ENCODE assay signal across 12 mouse cellular contexts in genomic region chr10:21529098-21529749, GRCm38 (mm10).
DNase-seq lines count a peak whose midpoint lies in the region; TF ChIP-seq lines count a peak whose summit lies in the region.
"Had no signal": no experiment of that assay in that cellular context is flagged by ENCODE, and none has a peak within 500 bp of the region (broad histone marks: within the 10 kb centered on the region; RNA-seq: fewer than 3 reads in every experiment).

No protein-coding gene starts in this region.

- no peak for TF ChIP-seq POLR2A in MEL (IDR thresholded peaks at IDR 0.05; ENCODE audit: control insufficient read depth in 1 of 2, insufficient read depth in 1 of 2, low read depth in 1 of 2, low read length in 2 of 2, poor library complexity in 1 of 2)

- no peak; the same call in 1 of the 2 replicates for TF ChIP-seq RAD21 in MEL (IDR thresholded peaks at IDR 0.05; ENCODE audit: low read depth, low read length)

- no peak for TF ChIP-seq EP300 in MEL (IDR thresholded peaks at IDR 0.05; ENCODE audit: low read depth in 1 of 2, low read length in 2 of 2)

- H3K9ac ChIP-seq in MEL (ENCODE audit: control insufficient read depth, low read depth, low read length, poor library complexity, severe bottlenecking): no peak overlapping the region
- H3K9ac ChIP-seq: forebrain, embryonic 12.5 days had no signal

- TF ChIP-seq CTCF in left cerebral cortex, adult 2 months (IDR thresholded peaks at IDR 0.05): peak; percentile 33
- TF ChIP-seq CTCF in MEL (IDR thresholded peaks at IDR 0.05 in 2 of 3, conservative IDR thresholded peaks at IDR 0.05 in 1 of 3; ENCODE audit: control insufficient read depth in 1 of 3, insufficient read depth in 1 of 3, low read depth in 2 of 3, low read length in 3 of 3, poor library complexity in 1 of 3, severe bottlenecking in 1 of 3): peak in 1 of 3 experiments; percentile 15; a peak in 2 of 6 replicates

- no peak overlapping the region for H3K4me3 ChIP-seq in left cerebral cortex, adult 2 months
- no peak overlapping the region for H3K4me3 ChIP-seq in MEL (ENCODE audit: control insufficient read depth in 1 of 2, insufficient read depth in 1 of 2, low read depth in 2 of 2, low read length in 2 of 2)
- H3K4me3 ChIP-seq: forebrain, embryonic 12.5 days; limb, embryonic 10.5 days had no signal

- peaks cover 0 to 2% of the 10 kb centered on the region in 2 experiments; a peak in 1 of 4 replicates for H3K27me3 ChIP-seq in MEL (ENCODE audit: control insufficient read depth in 1 of 2, insufficient read depth in 2 of 2, low read length in 2 of 2)
- H3K27me3 ChIP-seq: forebrain, embryonic 12.5 days had no signal

- H3K9me3 ChIP-seq in MEL (replicated peaks; ENCODE audit: insufficient read depth, low read length): no peaks in the 10 kb centered on the region
- H3K9me3 ChIP-seq: forebrain, embryonic 12.5 days; limb, embryonic 10.5 days had no signal

- peaks cover 2 to 5% of the 10 kb centered on the region in 2 experiments; a peak in 2 of 4 replicates for H3K4me1 ChIP-seq in MEL (ENCODE audit: control insufficient read depth in 1 of 2, insufficient read depth in 2 of 2, low read length in 2 of 2)
- H3K4me1 ChIP-seq: forebrain, embryonic 12.5 days had no signal

- no peaks in the 10 kb centered on the region for H3K79me2 ChIP-seq in MEL (ENCODE audit: control insufficient read depth, insufficient read depth, low read length, poor library complexity)

- intact Hi-C loops in left cerebral cortex, adult 2 months (cut with DNase I): loop anchor here (5.0 kb wide), 3 partner anchors 33 to 468 kb away; no protein-coding TSS in a partner anchor

- DNase-seq in cerebellum, postnatal 10 days: peak; percentile 33 to 34
- DNase-seq in cerebellum, adult 11-12 months: no peak
- DNase-seq in left cerebral cortex, adult 2 months (ENCODE audit: extremely low spot score in 1 of 2, low spot score in 2 of 2): no peak
- no peak for DNase-seq in left cerebral cortex, adult 18-20 months (ENCODE audit: low spot score in 2 of 2)
- no peak for DNase-seq in MEL (ENCODE audit: low read depth, low spot score)
- DNase-seq in thymus, postnatal 14 days: peak; percentile 64
- no peak for DNase-seq in cerebellum, postnatal 4 days (ENCODE audit: low spot score in 2 of 2)
- no peak for DNase-seq in ovary, adult 18-20 months (ENCODE audit: low spot score)
- DNase-seq: adrenal gland, postnatal 14 days; gastrocnemius, postnatal 25 days had no signal

- no peak overlapping the region for H3K27ac ChIP-seq in left cerebral cortex, adult 2 months
- H3K27ac ChIP-seq in MEL (ENCODE audit: control insufficient read depth, low read depth, low read length): no peak overlapping the region
- H3K27ac ChIP-seq: forebrain, embryonic 12.5 days; limb, embryonic 10.5 days had no signal

- peaks cover 0 to 2% of the 10 kb centered on the region in 2 experiments; a peak in 1 of 4 replicates for H3K36me3 ChIP-seq in MEL (ENCODE audit: control insufficient read depth in 1 of 2, insufficient read depth in 2 of 2, low read length in 2 of 2)
- H3K36me3 ChIP-seq: forebrain, embryonic 12.5 days; limb, embryonic 10.5 days had no signal

TF ChIP-seq in MEL, 35 proteins besides CTCF, POLR2A, EP300 and RAD21:
- TF ChIP-seq SMC3 (IDR thresholded peaks at IDR 0.05; ENCODE audit: low read depth, low read length): peak; percentile 35
- TF ChIP-seq POLR2AphosphoS2 (IDR thresholded peaks at IDR 0.05; ENCODE audit: low read length): no peak
TF ChIP-seq in MEL: peak in this region for 1.

Comparison
In these comparisons a context has a peak if more than half of its experiments do, and no peak if none do; other contexts are left out.
1. DNase-seq: peak in cerebellum, postnatal 10 days (2 of 2) and thymus, postnatal 14 days (single experiment); none in cerebellum, adult 11-12 months (single experiment), left cerebral cortex, adult 2 months (0 of 2), left cerebral cortex, adult 18-20 months (0 of 2), MEL (single experiment), cerebellum, postnatal 4 days (0 of 2) and ovary, adult 18-20 months (single experiment).